Mouse (Mus musculus): ENCODE measurements at regions not wholly inside any gene's neighbourhood (a gene's known extent, or its start where the extent isn't known, plus 50 kb on each side); places are given as distances from the start of the nearest gene placed in this dataset.

- Histone ChIP-seq H3K36me3 (replicated peaks in 1 of 2; ENCODE audit: control insufficient read depth in 1 of 2, insufficient read depth in 1 of 2, low read length in 1 of 2) (no peaks in the 10 kb centered on the region), H3K27ac (ENCODE audit: insufficient read depth, low read depth) (no peak overlapping the region), H3K79me2 (replicated peaks; ENCODE audit: control insufficient read depth, extremely low read depth, insufficient read depth, poor library complexity, severe bottlenecking) (no peaks in the 10 kb centered on the region), H3K4me2 (ENCODE audit: insufficient read depth, low read depth, poor library complexity, severe bottlenecking) (no peak overlapping the region), H3K4me1 (ENCODE audit: control insufficient read depth in 1 of 2, insufficient read depth in 2 of 2) (no peaks in the 10 kb centered on the region), H3K4me3 (replicated peaks in 1 of 3; ENCODE audit: low read depth in 2 of 3, low read length in 2 of 3, poor library complexity in 1 of 3) (no peak overlapping the region), H3K27me3 (replicated peaks) (no peaks in the 10 kb centered on the region), H3K9ac (ENCODE audit: insufficient read depth, low read depth) (no peak overlapping the region), H3K9me3 (replicated peaks; ENCODE audit: low read length) (no peaks in the 10 kb centered on the region)
- dilution Hi-C loops (cut with MboI; ENCODE audit: extremely low pct_ligation_motif_present, extremely low pct_unique_long_range_greater_than_20kb, low sequenced_read_pairs) (no loop called here), in situ Hi-C loops (cut with MboI; ENCODE audit: low pct_ligation_motif_present, low pct_unique_long_range_greater_than_20kb, low sequenced_read_pairs) (no loop called here)
- no peak for DNase-seq (ENCODE audit: extremely low read depth)
- TF ChIP-seq GABPA (IDR thresholded peaks at IDR 0.05; ENCODE audit: insufficient replicate concordance, low read depth, low read length) (no peak), RCOR1 (conservative IDR thresholded peaks at IDR 0.05; ENCODE audit: low read depth, low read length) (no peak), TCF12 (IDR thresholded peaks at IDR 0.05; ENCODE audit: low read depth, low read length) (no peak), EP300 (IDR thresholded peaks at IDR 0.05; ENCODE audit: low read length) (no peak), CHD2 (IDR thresholded peaks at IDR 0.05; ENCODE audit: low read length) (no peak), CTCF (conservative IDR thresholded peaks at IDR 0.05 in 1 of 2, IDR thresholded peaks at IDR 0.05 in 1 of 2; ENCODE audit: low read depth in 2 of 2, low read length in 2 of 2) (no peak), NELFE (IDR thresholded peaks at IDR 0.05; ENCODE audit: low read depth, low read length) (no peak), KAT2A (IDR thresholded peaks at IDR 0.05; ENCODE audit: insufficient replicate concordance, low read length) (no peak), UBTF (IDR thresholded peaks at IDR 0.05; ENCODE audit: low read depth, low read length) (no peak), POLR2AphosphoS2 (IDR thresholded peaks at IDR 0.05; ENCODE audit: low read depth, low read length) (no peak), MXI1 (IDR thresholded peaks at IDR 0.05; ENCODE audit: low read depth, low read length) (no peak), CHD1 (IDR thresholded peaks at IDR 0.05; ENCODE audit: low read depth, low read length) (no peak), TBP (conservative IDR thresholded peaks at IDR 0.05; ENCODE audit: low read depth, low read length) (no peak), NRF1 (IDR thresholded peaks at IDR 0.05; ENCODE audit: low read depth, low read length) (no peak), SIN3A (IDR thresholded peaks at IDR 0.05; ENCODE audit: low read length) (no peak), PAX5 (IDR thresholded peaks at IDR 0.05; ENCODE audit: low read length) (no peak), ELF1 (IDR thresholded peaks at IDR 0.05; ENCODE audit: low read depth, low read length) (no peak), ZNF384 (IDR thresholded peaks at IDR 0.05; ENCODE audit: low read depth, low read length) (no peak), ZKSCAN1 (IDR thresholded peaks at IDR 0.05; ENCODE audit: borderline replicate concordance, low read depth, low read length) (no peak)
These were observed 140.9 kb upstream of the Prl start for GRCm38 (mm10) chr13:26916477-26916876.

- Histone ChIP-seq H3K27ac (ENCODE audit: insufficient read depth, low read depth) (no peak overlapping the region), H3K27me3 (replicated peaks) (no peaks in the 10 kb centered on the region), H3K4me2 (ENCODE audit: insufficient read depth, low read depth, poor library complexity, severe bottlenecking) (no peak overlapping the region), H3K9ac (ENCODE audit: insufficient read depth, low read depth) (no peak overlapping the region), H3K4me3 (replicated peaks in 1 of 3; ENCODE audit: low read depth in 2 of 3, low read length in 2 of 3, poor library complexity in 1 of 3) (no peak overlapping the region), H3K4me1 (ENCODE audit: control insufficient read depth in 1 of 2, insufficient read depth in 2 of 2) (no peaks in the 10 kb centered on the region), H3K36me3 (replicated peaks in 1 of 2; ENCODE audit: control insufficient read depth in 1 of 2, insufficient read depth in 1 of 2, low read length in 1 of 2) (no peaks in the 10 kb centered on the region), H3K79me2 (replicated peaks; ENCODE audit: control insufficient read depth, extremely low read depth, insufficient read depth, poor library complexity, severe bottlenecking) (no peaks in the 10 kb centered on the region), H3K9me3 (replicated peaks; ENCODE audit: low read length) (no peaks in the 10 kb centered on the region)
- in situ Hi-C loops (cut with MboI; ENCODE audit: low pct_ligation_motif_present, low pct_unique_long_range_greater_than_20kb, low sequenced_read_pairs) (no loop called here), dilution Hi-C loops (cut with MboI; ENCODE audit: extremely low pct_ligation_motif_present, extremely low pct_unique_long_range_greater_than_20kb, low sequenced_read_pairs) (no loop called here)
- no peak for TF ChIP-seq TCF12 (IDR thresholded peaks at IDR 0.05; ENCODE audit: low read depth, low read length)
- no peak for TF ChIP-seq RCOR1 (conservative IDR thresholded peaks at IDR 0.05; ENCODE audit: low read depth, low read length)
- no peak for TF ChIP-seq ELF1 (IDR thresholded peaks at IDR 0.05; ENCODE audit: low read depth, low read length)
- no peak for TF ChIP-seq MEF2A (IDR thresholded peaks at IDR 0.05; ENCODE audit: borderline replicate concordance, low read depth, low read length)
- TF ChIP-seq E2F4 (IDR thresholded peaks at IDR 0.05; ENCODE audit: insufficient replicate concordance, low read depth, low read length) = no peak
- no peak for TF ChIP-seq EP300 (IDR thresholded peaks at IDR 0.05; ENCODE audit: low read length)
- no peak for TF ChIP-seq ETS1 (conservative IDR thresholded peaks at IDR 0.05; ENCODE audit: low read depth, low read length)
- no peak for TF ChIP-seq ZMIZ1 (IDR thresholded peaks at IDR 0.05; ENCODE audit: low read depth, low read length)
- no peak for TF ChIP-seq GABPA (IDR thresholded peaks at IDR 0.05; ENCODE audit: insufficient replicate concordance, low read depth, low read length)
- no peak for TF ChIP-seq MAFK (IDR thresholded peaks at IDR 0.05; ENCODE audit: insufficient replicate concordance, low read length)
- TF ChIP-seq JUN (IDR thresholded peaks at IDR 0.05; ENCODE audit: insufficient read depth, low read depth, low read length) = no peak
- no peak for TF ChIP-seq JUND (conservative IDR thresholded peaks at IDR 0.05; ENCODE audit: low read depth, low read length)
- no peak for TF ChIP-seq MYC (IDR thresholded peaks at IDR 0.05; ENCODE audit: low read depth, low read length)
- no peak for TF ChIP-seq RAD21 (IDR thresholded peaks at IDR 0.05; ENCODE audit: low read depth, low read length)
- TF ChIP-seq CHD2 (IDR thresholded peaks at IDR 0.05; ENCODE audit: low read length) = no peak
- no peak for TF ChIP-seq HCFC1 (IDR thresholded peaks at IDR 0.05; ENCODE audit: low read depth, low read length)
- no peak for TF ChIP-seq BHLHE40 (IDR thresholded peaks at IDR 0.05; ENCODE audit: low read depth, low read length)
- no peak for TF ChIP-seq PAX5 (IDR thresholded peaks at IDR 0.05; ENCODE audit: low read length)
- no peak for DNase-seq (ENCODE audit: extremely low read depth)
These were observed 124.5 kb upstream of the Prl start for GRCm38 (mm10) chr13:26932695-26933438.

Measured in CH12.LX (cell line).